Mouse (Mus musculus) cerebellum, adult 2 months (tissue): ENCODE data around the gene Tmco1.
A peak's percentile ranks its signal among the peaks of the same experiment; 100 is the strongest.

Experiments used
- CTCF ChIP-seq: fragments of 200-500 bp; IDR thresholded peaks from 2 replicates; pipeline ENCODE4 v1.5.1; 2011; ENCODE audit warnings: low read depth, mild to moderate bottlenecking, control low read depth, low read length, moderate library complexity, borderline replicate concordance; ENCODE audit not compliant: insufficient read depth
- POLR2A ChIP-seq: fragments of 200-500 bp; IDR thresholded peaks from 2 replicates; pipeline ENCODE4 v1.6.1; 2011; ENCODE audit warnings: low read length, control low read depth, borderline replicate concordance; ENCODE audit not compliant: insufficient read depth

- peak; percentile 99 for TF ChIP-seq POLR2A
- TF ChIP-seq CTCF, result no peak
Observed at GRCm38 (mm10) chr1:167308261-167309054, at the start of gene Tmco1.
